Mouse (Mus musculus): Measurements from ENCODE around the gene Ivd. TPM values are rescaled to one million over a fixed set of nuclear protein-coding genes. Genes with fewer than 3 reads are reported as not detected.

Gene Ivd
- polyA plus RNA-seq, 1 experiment from 2014 or later, result 47.0 TPM

DNA sequence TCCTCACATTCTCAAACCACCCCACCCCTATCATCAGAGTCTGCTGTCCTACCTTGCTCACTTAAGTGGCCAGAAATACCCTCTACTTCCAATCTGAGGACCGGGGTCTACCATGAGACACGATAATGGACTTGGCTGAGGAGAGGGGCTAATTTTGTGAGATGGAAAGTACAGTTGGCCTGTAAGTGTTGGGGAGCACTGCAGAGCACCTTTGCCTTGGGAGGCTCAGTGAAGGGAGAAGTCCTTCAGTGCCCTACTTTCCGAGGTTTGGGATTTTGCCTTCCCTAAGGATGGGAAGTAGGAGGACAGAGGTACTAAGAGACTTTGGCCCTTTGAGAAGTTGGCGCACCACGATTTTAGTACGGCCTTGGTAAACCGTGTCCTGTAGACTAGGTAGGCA lies 37.6 kb downstream of the Ivd start:
- no peak for TF ChIP-seq EP300 (IDR thresholded peaks at IDR 0.05; ENCODE audit: low read depth)
- no peak for TF ChIP-seq CTCF (IDR thresholded peaks at IDR 0.05; ENCODE audit: low read depth)
- DNase-seq (no peak), ATAC-seq (no peak)
- H3K9me3 ChIP-seq (ENCODE audit: low read length), result no peaks in the 10 kb centered on the region
- H3K4me3 ChIP-seq (ENCODE audit: low read depth, low read length), result no peak overlapping the region
- WGBS (ENCODE audit: insufficient replicate concordance), result 34% methylated on average over 7 of the region's 7 CpGs
- peaks cover 61% of the 10 kb centered on the region for H3K27me3 ChIP-seq (ENCODE audit: insufficient read depth, low read length)
- no peaks in the 10 kb centered on the region for H3K36me3 ChIP-seq (replicated peaks; ENCODE audit: insufficient read depth, low read length)
- H3K4me1 ChIP-seq (ENCODE audit: insufficient read depth), result peaks cover 44% of the 10 kb centered on the region
- no peak overlapping the region for H3K4me2 ChIP-seq (ENCODE audit: low read depth, low read length)
- H3K9ac ChIP-seq (replicated peaks), result no peak overlapping the region
- H3K27ac ChIP-seq (ENCODE audit: low read depth), result no peak overlapping the region

DNA sequence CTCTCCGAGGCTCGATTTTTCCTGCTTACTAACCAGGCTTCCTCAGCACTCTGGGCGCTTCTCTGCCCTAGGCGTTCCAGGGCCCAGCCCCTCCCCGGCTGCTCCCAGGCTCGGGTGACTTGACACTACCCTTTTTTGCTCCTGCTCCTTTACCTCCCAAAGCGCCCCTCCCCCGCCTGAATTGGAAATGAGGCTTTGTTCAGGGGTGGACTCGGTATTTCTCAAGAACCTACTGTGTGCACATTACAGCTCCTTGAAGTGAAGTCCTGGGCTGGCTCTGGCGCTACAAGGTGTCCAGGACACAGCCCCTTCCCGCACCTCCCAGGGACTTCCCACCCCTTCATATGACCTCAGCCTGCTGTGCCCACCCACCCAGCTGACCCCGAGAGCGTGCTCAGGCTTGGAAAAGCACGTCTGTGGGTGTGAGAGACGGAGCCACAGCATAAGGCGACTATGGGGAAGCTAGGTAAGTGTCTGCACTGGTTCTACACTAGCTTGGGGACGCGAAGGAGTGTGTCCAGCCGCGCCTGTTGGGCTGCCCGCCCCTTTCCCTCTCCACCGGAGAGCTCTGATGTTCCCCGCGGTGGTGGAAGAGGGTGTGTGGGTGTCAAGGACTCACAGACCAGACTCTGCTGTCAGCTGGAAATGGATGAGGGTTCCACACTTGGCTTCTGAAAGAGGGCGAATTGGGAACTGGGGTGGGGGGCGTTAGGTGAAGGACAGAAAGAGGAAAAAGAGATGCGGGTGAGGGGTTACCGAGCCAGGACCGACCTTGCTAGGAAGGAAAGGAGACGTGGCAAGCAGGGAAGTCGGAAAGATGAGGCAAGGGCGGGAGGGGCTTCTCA lies 38.4 kb downstream of the Ivd start, which contains the start of gene Bahd1:
Gene Bahd1 (plus strand): TSS at position 397 of the 845 bp plus-strand sequence.
- Histone ChIP-seq H3K4me1 (ENCODE audit: insufficient read depth) (peaks cover 53% of the 10 kb centered on the region), H3K4me3 (ENCODE audit: low read depth, low read length) (peak within 1 kb of the TSS; percentile 95), H3K27ac (ENCODE audit: low read depth) (peak within 1 kb of the TSS; percentile 31; the same call in 1 of the 2 replicates), H3K9ac (replicated peaks) (peak within 1 kb of the TSS; percentile 89), H3K9me3 (ENCODE audit: low read length) (no peaks in the 10 kb centered on the region), H3K36me3 (replicated peaks; ENCODE audit: insufficient read depth, low read length) (no peaks in the 10 kb centered on the region), H3K4me2 (ENCODE audit: low read depth, low read length) (peak within 1 kb of the TSS; percentile 100), H3K27me3 (ENCODE audit: insufficient read depth, low read length) (peaks cover 54% of the 10 kb centered on the region)
- WGBS (ENCODE audit: insufficient replicate concordance), result 2% methylated on average over 32 of the region's 32 CpGs
- DNase-seq (peak; percentile 63), ATAC-seq (no peak)
- TF ChIP-seq EP300 (IDR thresholded peaks at IDR 0.05; ENCODE audit: low read depth) (no peak), CTCF (IDR thresholded peaks at IDR 0.05; ENCODE audit: low read depth) (no peak)

- WGBS (ENCODE audit: insufficient replicate concordance), result 1% methylated on average over 11 of the region's 11 CpGs
- Histone ChIP-seq H3K4me1 (ENCODE audit: insufficient read depth) (peaks cover 59% of the 10 kb centered on the region), H3K9me3 (ENCODE audit: low read length) (no peaks in the 10 kb centered on the region), H3K9ac (replicated peaks) (peak overlapping the region; percentile 89), H3K36me3 (replicated peaks; ENCODE audit: insufficient read depth, low read length) (no peaks in the 10 kb centered on the region), H3K27me3 (ENCODE audit: insufficient read depth, low read length) (peaks cover 48% of the 10 kb centered on the region), H3K4me2 (ENCODE audit: low read depth, low read length) (peak overlapping the region; percentile 100), H3K4me3 (ENCODE audit: low read depth, low read length) (peak overlapping the region; percentile 95), H3K27ac (ENCODE audit: low read depth) (0 out of 2 replicates have a peak overlapping the region, but pooled peaks have one; percentile 31)
- TF ChIP-seq EP300 (IDR thresholded peaks at IDR 0.05; ENCODE audit: low read depth) (no peak), CTCF (IDR thresholded peaks at IDR 0.05; ENCODE audit: low read depth) (no peak)
- no peak for ATAC-seq
- no peak for DNase-seq
Observed at GRCm38 (mm10) chr2:118900826-118901140, 39.0 kb downstream of the Ivd start.

DNA sequence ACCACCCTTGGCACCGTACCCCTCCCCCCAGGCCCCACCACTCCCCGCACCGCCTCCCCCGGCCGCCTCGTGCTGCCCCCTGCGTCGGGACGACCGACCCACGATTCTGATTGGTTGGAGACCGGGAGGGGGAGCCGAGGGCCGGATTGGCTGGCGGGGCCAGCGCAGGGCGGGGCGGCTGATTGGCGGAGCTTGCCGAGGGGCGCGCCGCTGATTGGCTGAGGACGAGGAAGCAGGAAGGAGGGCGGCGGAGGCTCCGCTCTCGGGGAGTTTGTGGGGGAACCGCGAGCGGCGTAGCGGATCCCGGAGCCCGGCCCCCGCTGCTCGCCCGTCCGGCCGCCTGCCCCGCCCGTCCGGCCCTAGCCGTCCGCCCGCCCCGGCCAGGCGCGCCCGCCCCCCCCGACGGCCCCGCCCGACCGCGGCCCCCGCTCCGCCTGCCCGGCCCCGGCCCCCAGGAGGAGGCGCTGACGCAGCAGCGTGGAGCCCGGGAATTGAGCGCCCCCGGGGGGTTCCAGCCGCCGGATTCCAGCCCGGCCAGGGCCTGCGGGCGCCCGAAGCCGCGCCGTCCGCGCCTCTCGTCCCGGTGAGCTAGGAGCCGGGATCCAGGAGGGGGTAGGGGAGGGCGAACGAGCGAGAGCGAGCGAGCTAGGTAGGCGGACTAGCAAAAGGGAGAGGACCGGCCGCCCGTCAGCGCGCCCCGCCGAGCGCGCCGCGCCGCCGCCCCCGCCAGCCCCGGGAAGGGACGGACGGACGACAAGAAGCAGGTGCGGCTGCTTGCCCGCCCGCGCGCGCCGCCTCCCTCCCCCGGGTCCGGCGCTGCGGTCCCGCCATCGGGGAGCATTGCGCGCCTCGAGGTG lies 39.6 kb downstream of the Ivd start:
- Histone ChIP-seq H3K27ac (ENCODE audit: low read depth) (peak overlapping the region; percentile 94), H3K9me3 (ENCODE audit: low read length) (no peaks in the 10 kb centered on the region), H3K9ac (replicated peaks) (peak overlapping the region; percentile 89), H3K4me3 (ENCODE audit: low read depth, low read length) (peak overlapping the region; percentile 95), H3K36me3 (replicated peaks; ENCODE audit: insufficient read depth, low read length) (no peaks in the 10 kb centered on the region), H3K4me2 (ENCODE audit: low read depth, low read length) (peak overlapping the region; percentile 100), H3K27me3 (ENCODE audit: insufficient read depth, low read length) (peaks cover 42% of the 10 kb centered on the region), H3K4me1 (ENCODE audit: insufficient read depth) (peaks cover 64% of the 10 kb centered on the region)
- DNase-seq (peak; percentile 97), ATAC-seq (peak; percentile 90)
- under 1% methylated on average over 44 of the region's 120 CpGs for WGBS (ENCODE audit: insufficient replicate concordance)
- TF ChIP-seq CTCF (IDR thresholded peaks at IDR 0.05; ENCODE audit: low read depth) (peak; percentile 33), EP300 (IDR thresholded peaks at IDR 0.05; ENCODE audit: low read depth) (no peak)

- WGBS (ENCODE audit: insufficient replicate concordance), result under 1% methylated on average over 67 of the region's 106 CpGs
- peak overlapping the region; percentile 94 for H3K27ac ChIP-seq (ENCODE audit: low read depth)
- H3K4me3 ChIP-seq (ENCODE audit: low read depth, low read length), result peak overlapping the region; percentile 95
- peaks cover 56% of the 10 kb centered on the region for H3K4me1 ChIP-seq (ENCODE audit: insufficient read depth)
- H3K9me3 ChIP-seq (ENCODE audit: low read length), result no peaks in the 10 kb centered on the region
- ATAC-seq (peak; percentile 24), DNase-seq (peak; percentile 75)
- H3K27me3 ChIP-seq (ENCODE audit: insufficient read depth, low read length), result peaks cover 32% of the 10 kb centered on the region
- TF ChIP-seq EP300 (IDR thresholded peaks at IDR 0.05; ENCODE audit: low read depth), result no peak
- TF ChIP-seq CTCF (IDR thresholded peaks at IDR 0.05; ENCODE audit: low read depth), result peak; percentile 51
- no peaks in the 10 kb centered on the region for H3K36me3 ChIP-seq (replicated peaks; ENCODE audit: insufficient read depth, low read length)
- H3K4me2 ChIP-seq (ENCODE audit: low read depth, low read length), result peak overlapping the region; percentile 100
- peak overlapping the region; percentile 89 for H3K9ac ChIP-seq (replicated peaks)
Observed at GRCm38 (mm10) chr2:118902051-118903025, 40.6 kb downstream of the Ivd start.

Data from liver, postnatal 0 days (tissue).